Mouse (Mus musculus) midbrain, embryonic 10.5 days (tissue): ENCODE data around the gene Zfp839. TPM values are rescaled to one million over a fixed set of nuclear protein-coding genes. Genes with fewer than 3 reads are reported as not detected.

Source experiments
- DNase-seq: peaks from one replicate; pipeline ENCODE4 v3.0.0-alpha.2; 2017; ENCODE audit warnings: low spot score
- H3K27ac ChIP-seq: fragments of 300-500 bp; sonication (generic); replicated peaks from 2 replicates; pipeline ENCODE4 v1.5.1; 2016; ENCODE audit warnings: mild to moderate bottlenecking
- H3K27me3 ChIP-seq: fragments of 300-500 bp; sonication (generic); 2 replicates; pipeline ENCODE4 v1.6.1; 2016; ENCODE audit warnings: low read depth, mild to moderate bottlenecking; ENCODE audit not compliant: poor library complexity, severe bottlenecking
- H3K36me3 ChIP-seq: fragments of 300-500 bp; sonication (generic); 2 replicates; pipeline ENCODE4 v1.6.1; 2016; ENCODE audit warnings: mild to moderate bottlenecking, moderate library complexity
- H3K4me1 ChIP-seq: fragments of 300-500 bp; sonication (generic); 2 replicates; pipeline ENCODE4 v1.6.1; 2016
- H3K4me3 ChIP-seq: fragments of 300-500 bp; sonication (generic); 2 replicates; pipeline ENCODE4 v1.5.1; 2016; ENCODE audit warnings: mild to moderate bottlenecking, moderate library complexity
- H3K9me3 ChIP-seq: fragments of 300-500 bp; sonication (generic); replicated peaks from 2 replicates; pipeline ENCODE4 v1.6.1; 2016; ENCODE audit warnings: mild to moderate bottlenecking
- WGBS: fragments of 180-500 bp; shearing (Covaris S2); methylation state at CpG from one replicate; pipeline ENCODE4 v1.1.7; 2016; 5-methylcytosine and 5-hydroxymethylcytosine counted together
- polyA plus RNA-seq: library from polyadenylated mRNA; unstranded; fragments of >200 nt; fragmentation: Nextera tagmentation; extraction: Ambion mirVana; gene quantifications from 2 replicates; pipeline ENCODE4 v1.2.1, GENCODE M21; 2016

The Zfp839 gene
- polyA plus RNA-seq, 1 experiment from 2014 or later = 4.8 TPM

GRCm38 (mm10) chr12:110907845-110908244, 57.8 kb downstream of the Zfp839 start:
- WGBS = 83% methylated on average over 3 of the region's 3 CpGs
- H3K36me3 ChIP-seq = peaks cover 9% of the 10 kb centered on the region; the same call in 1 of the 2 replicates
- no peaks in the 10 kb centered on the region for H3K9me3 ChIP-seq
- no peak overlapping the region for H3K27ac ChIP-seq
- no peaks in the 10 kb centered on the region for H3K27me3 ChIP-seq
- DNase-seq = no peak
- H3K4me3 ChIP-seq = no peak overlapping the region
- H3K4me1 ChIP-seq = no peaks in the 10 kb centered on the region

GRCm38 (mm10) chr12:110909962-110910361, 59.9 kb downstream of the Zfp839 start:
- 99% methylated on average over 2 of the region's 2 CpGs for WGBS
- H3K4me1 ChIP-seq = no peaks in the 10 kb centered on the region

GRCm38 (mm10) chr12:110915761-110916160, 65.7 kb downstream of the Zfp839 start:
- H3K36me3 ChIP-seq = peaks cover 46% of the 10 kb centered on the region
- no peaks in the 10 kb centered on the region for H3K27me3 ChIP-seq
- no peak overlapping the region for H3K4me3 ChIP-seq
- H3K27ac ChIP-seq = no peak overlapping the region
- no peaks in the 10 kb centered on the region for H3K4me1 ChIP-seq
- WGBS = 90% methylated on average over 9 of the region's 9 CpGs
- DNase-seq = no peak
- H3K9me3 ChIP-seq = no peaks in the 10 kb centered on the region

More at GRCm38 (mm10) chr12:110909962-110910361, 59.9 kb downstream of the Zfp839 start:
- Histone ChIP-seq H3K27ac (no peak overlapping the region), H3K9me3 (no peaks in the 10 kb centered on the region), H3K36me3 (peaks cover 17% of the 10 kb centered on the region; the same call in 1 of the 2 replicates), H3K27me3 (no peaks in the 10 kb centered on the region), H3K4me3 (no peak overlapping the region)
- no peak for DNase-seq

Other genes starting within 250 kb of the Zfp839 start
- gene Dync1h1, start 248.8 kb upstream of the Zfp839 start, polyA plus RNA-seq = 58.9 and 71.5 TPM in 2 replicates
- gene 1700001K19Rik, start 167.6 kb upstream of the Zfp839 start, polyA plus RNA-seq = not detected in 2 replicates
- 1,099 and 1,206 TPM in 2 replicates for gene Hsp90aa1, start 147.5 kb upstream of the Zfp839 start, polyA plus RNA-seq
- gene Wdr20, start 112.3 kb upstream of the Zfp839 start, polyA plus RNA-seq = 22.6 and 27.9 TPM in 2 replicates
- gene Mok, start 9.3 kb upstream of the Zfp839 start, polyA plus RNA-seq = 10.1 and 11.7 TPM in 2 replicates
- 81.7 and 95.6 TPM in 2 replicates for gene Cinp, start 38.9 kb downstream of the Zfp839 start, polyA plus RNA-seq
- 5.3 and 6.7 TPM in 2 replicates for gene Tecpr2, start 39.0 kb downstream of the Zfp839 start, polyA plus RNA-seq
- gene Ankrd9, start 128.8 kb downstream of the Zfp839 start, polyA plus RNA-seq = 16.5 and 19.4 TPM in 2 replicates
- 5.9 and 6.0 TPM in 2 replicates for gene Rcor1, start 189.1 kb downstream of the Zfp839 start, polyA plus RNA-seq